15 mouse cellular contexts compared by ENCODE assay signal in the genomic region with DNA sequence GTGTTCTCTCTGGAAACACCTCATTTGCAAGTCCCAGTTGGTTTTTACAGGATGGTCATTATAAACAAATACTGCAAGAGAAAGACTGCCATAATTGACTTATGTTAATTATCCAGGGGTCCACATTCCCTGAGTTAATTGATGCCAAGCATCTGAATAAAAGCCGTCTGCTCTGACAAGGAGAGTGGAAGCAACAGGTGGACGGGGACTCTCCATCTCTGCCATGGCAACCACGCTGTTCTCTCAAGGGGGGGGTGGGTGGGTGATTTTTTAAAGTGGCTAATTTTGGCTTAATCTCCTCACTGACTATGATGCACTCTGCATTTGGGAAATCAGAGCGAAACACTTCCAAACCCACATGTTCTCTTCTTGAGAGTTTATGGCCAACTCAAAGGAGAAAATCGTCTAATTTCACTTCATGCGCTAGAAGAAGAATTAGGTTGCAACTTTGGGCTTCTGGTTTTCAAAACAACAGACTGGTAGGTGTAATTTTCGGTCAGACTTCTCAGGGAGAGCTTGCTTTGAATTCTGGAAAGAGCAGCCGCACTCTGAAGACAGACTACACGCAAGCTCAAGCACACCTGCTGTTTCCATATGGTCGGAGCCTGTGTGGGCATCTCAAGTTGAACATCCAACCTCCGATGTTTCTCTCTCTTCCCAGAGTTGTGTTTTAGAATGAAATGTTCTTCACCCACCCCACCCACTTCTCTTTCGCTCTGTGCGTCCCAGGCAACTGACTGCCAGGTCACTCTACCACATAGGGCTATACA. TPM values are rescaled to one million over a fixed set of nuclear protein-coding genes. Genes with fewer than 3 reads are reported as not detected.
A peak's percentile ranks its signal among the peaks of the same experiment; 100 is the strongest.
DNase-seq lines count a peak whose midpoint lies in the region; ATAC-seq and TF ChIP-seq lines count a peak whose summit lies in the region.
"Had no signal": no experiment of that assay in that cellular context is flagged by ENCODE, and none has a peak within 500 bp of the region (broad histone marks: within the 10 kb centered on the region; RNA-seq: fewer than 3 reads in every experiment).

No protein-coding gene starts in this region.

- no peak for DNase-seq in forebrain, embryonic 11.5 days (ENCODE audit: low spot score)
- peak; percentile 61 to 65 for DNase-seq in layer of hippocampus, adult 8-10 months (ENCODE audit: low spot score in 2 of 2)
- peak; percentile 48 for DNase-seq in retina, postnatal 1 day
- no peak for DNase-seq in spleen, adult 12 weeks (ENCODE audit: low spot score)
- DNase-seq in kidney, adult 8-10 months, result no peak
- DNase-seq in thymus, postnatal 25 days, result no peak
- DNase-seq: gastrocnemius, postnatal 36 days; lung, postnatal 14 days had no signal

- no peak overlapping the region for H3K27ac ChIP-seq in forebrain, embryonic 11.5 days (ENCODE audit: low read depth, low read length)
- H3K27ac ChIP-seq in forebrain, embryonic 13.5 days, result no peak overlapping the region
- H3K27ac ChIP-seq: kidney, postnatal 0 days; limb, embryonic 12.5 days; liver, embryonic 15.5 days; midbrain, embryonic 12.5 days had no signal

- H3ac ChIP-seq in C2C12 (ENCODE audit: control insufficient read depth, insufficient read length, low read depth), result no peak overlapping the region

- no peaks in the 10 kb centered on the region for H3K79me3 ChIP-seq in C2C12 (ENCODE audit: low read depth)

- no peaks in the 10 kb centered on the region for H3K79me2 ChIP-seq in C2C12 (ENCODE audit: control insufficient read depth, insufficient read depth)

- H3K9me3 ChIP-seq in forebrain, embryonic 11.5 days (ENCODE audit: control insufficient read depth, low read length), result no peaks in the 10 kb centered on the region
- H3K9me3 ChIP-seq in forebrain, embryonic 13.5 days (replicated peaks), result no peaks in the 10 kb centered on the region
- H3K9me3 ChIP-seq: limb, embryonic 12.5 days; liver, embryonic 15.5 days; midbrain, embryonic 12.5 days had no signal

- H3K4me1 ChIP-seq in forebrain, embryonic 11.5 days (replicated peaks; ENCODE audit: control insufficient read depth, insufficient read depth, low read length), result peaks cover 2% of the 10 kb centered on the region; the same call in 1 of the 2 replicates
- H3K4me1 ChIP-seq in forebrain, embryonic 13.5 days, result 0 out of 2 replicates have a peak, but pooled peaks cover 11% of the 10 kb centered on the region
- H3K4me1 ChIP-seq: liver, embryonic 15.5 days; midbrain, embryonic 12.5 days had no signal

- 0 out of 2 replicates have a peak, but pooled peaks have one; percentile 42 for ATAC-seq in forebrain, embryonic 11.5 days (replicated peaks; ENCODE audit: low FRiP score)
- no peak for ATAC-seq in forebrain, embryonic 13.5 days
- ATAC-seq: forebrain, embryonic 16.5 days had no signal

- 73% methylated on average over 13 of the region's 13 CpGs for WGBS in forebrain, embryonic 11.5 days
- WGBS in forebrain, embryonic 13.5 days, result 66% methylated on average over 13 of the region's 13 CpGs

- no peak overlapping the region for H3K9ac ChIP-seq in forebrain, embryonic 11.5 days (ENCODE audit: low read length)
- no peak overlapping the region for H3K9ac ChIP-seq in forebrain, embryonic 13.5 days
- H3K9ac ChIP-seq: limb, embryonic 12.5 days; liver, embryonic 15.5 days; midbrain, embryonic 12.5 days had no signal

- no peak overlapping the region for H3K4me3 ChIP-seq in forebrain, embryonic 11.5 days (ENCODE audit: low read depth, low read length)
- H3K4me3 ChIP-seq in forebrain, embryonic 13.5 days, result no peak overlapping the region
- no peak overlapping the region for H3K4me3 ChIP-seq in C2C12 (ENCODE audit: insufficient read depth, poor library complexity, severe bottlenecking)
- H3K4me3 ChIP-seq: limb, embryonic 12.5 days; liver, embryonic 15.5 days; midbrain, embryonic 12.5 days had no signal

- no peak for TF ChIP-seq CTCF in C2C12 (IDR thresholded peaks at IDR 0.05; ENCODE audit: control insufficient read depth, insufficient read depth, insufficient read length)

- H3K36me3 ChIP-seq in forebrain, embryonic 11.5 days (ENCODE audit: control insufficient read depth, insufficient read depth, low read length), result no peaks in the 10 kb centered on the region
- H3K36me3 ChIP-seq in forebrain, embryonic 13.5 days (ENCODE audit: poor library complexity, severe bottlenecking), result no peaks in the 10 kb centered on the region
- H3K36me3 ChIP-seq in C2C12 (ENCODE audit: control insufficient read depth, insufficient read depth), result no peaks in the 10 kb centered on the region
- H3K36me3 ChIP-seq: limb, embryonic 12.5 days; liver, embryonic 15.5 days; midbrain, embryonic 12.5 days had no signal

- H3K4me2 ChIP-seq in forebrain, embryonic 11.5 days (ENCODE audit: low read depth, low read length, severe bottlenecking), result no peak overlapping the region
- no peak overlapping the region for H3K4me2 ChIP-seq in forebrain, embryonic 13.5 days
- H3K4me2 ChIP-seq: limb, embryonic 12.5 days; liver, embryonic 15.5 days; midbrain, embryonic 12.5 days had no signal

- H3K27me3 ChIP-seq in forebrain, embryonic 11.5 days (ENCODE audit: control insufficient read depth, insufficient read depth, low read length), result no peaks in the 10 kb centered on the region
- H3K27me3 ChIP-seq in forebrain, embryonic 13.5 days, result no peaks in the 10 kb centered on the region
- no peaks in the 10 kb centered on the region for H3K27me3 ChIP-seq in C2C12 (ENCODE audit: control insufficient read depth, insufficient read depth, insufficient read length)
- H3K27me3 ChIP-seq: limb, embryonic 12.5 days; liver, embryonic 15.5 days; midbrain, embryonic 12.5 days had no signal

TF ChIP-seq in C2C12, 6 proteins besides CTCF, POLR2A, EP300 and RAD21:
- TF ChIP-seq USF1 (IDR thresholded peaks at IDR 0.05; ENCODE audit: low read depth) (no peak), MYOG (IDR thresholded peaks at IDR 0.05; ENCODE audit: control insufficient read depth, extremely low read depth, insufficient read length) (no peak), MYOD1 (IDR thresholded peaks at IDR 0.05; ENCODE audit: control insufficient read depth, insufficient read length, low read depth) (peak; percentile 7), CEBPB (IDR thresholded peaks at IDR 0.05; ENCODE audit: low read depth) (no peak), MAX (IDR thresholded peaks at IDR 0.05) (no peak), FOSL1 (IDR thresholded peaks at IDR 0.05; ENCODE audit: insufficient read depth, low read length, poor library complexity, severe bottlenecking) (no peak)

RNA-seq across cellular contexts. Expression of a gene that starts 55.8 kb away (rescaled TPM):
- polyA plus RNA-seq in forebrain, embryonic 11.5 days (2014; fragmentation: Nextera tagmentation; extraction: Ambion mirVana), result 127 and 150 TPM in 2 replicates
- polyA plus RNA-seq in forebrain, embryonic 13.5 days (2015; fragmentation: Nextera tagmentation; extraction: Ambion mirVana), result 119 and 123 TPM in 2 replicates
- 5.4 TPM for polyA plus RNA-seq in C2C12 (2012; fragmentation: generic; extraction: Trizol)
- total RNA-seq in layer of hippocampus, adult 8-10 months (2022), result 1 to 10 TPM in 1 of 4 experiments, under 1 TPM in 3; 0.33 to 1.5 (median 0.54) TPM

Comparison
In these comparisons a context has a peak if more than half of its experiments do, and no peak if none do; other contexts are left out.
1. DNase-seq: peak in layer of hippocampus, adult 8-10 months (2 of 2) and retina, postnatal 1 day (single experiment); none in forebrain, embryonic 11.5 days (single experiment), spleen, adult 12 weeks (single experiment), kidney, adult 8-10 months (0 of 2) and thymus, postnatal 25 days (single experiment).
2. RNA of a gene that starts 55.8 kb away (polyA plus RNA-seq): 127 to 150 TPM in forebrain, embryonic 11.5 days and 119 to 123 TPM in forebrain, embryonic 13.5 days; 5.4 TPM in C2C12 (single experiment); every median in the first group is over 10 times any median in the second.